Mouse (Mus musculus) regulatory T cell (primary cell): Measurements from ENCODE around the gene Prkch.

ENCODE experiments used
- in situ Hi-C: fragments of 300-600 bp; cut with MboI, MseI; formaldehyde crosslinking; loops from one replicate; pipeline ENCODE4 v1.15.1; 2025; ENCODE audit warnings: high pct_unique_total_duplicates

Gene Prkch

DNA sequence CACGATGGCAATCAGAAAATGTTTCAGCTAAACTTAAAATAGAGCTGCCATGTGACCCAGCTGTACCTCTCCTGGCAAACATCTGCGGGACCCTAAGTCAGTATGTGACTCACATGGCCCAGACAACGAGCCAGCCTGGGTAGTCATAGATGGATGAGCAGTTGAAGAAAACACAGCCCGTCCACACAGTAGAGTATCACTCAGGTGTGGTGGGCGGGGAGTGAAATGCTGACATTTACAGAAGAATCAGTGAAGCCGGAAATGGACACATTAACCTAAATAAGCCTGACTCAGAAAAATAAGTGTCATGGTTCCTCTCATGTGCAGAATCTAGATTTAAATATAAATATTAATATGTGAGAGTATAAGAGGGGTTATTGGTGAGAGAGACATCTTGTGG, 161.5 kb downstream of the Prkch start:
- in situ Hi-C loops = no loop called here

- in situ Hi-C loops = no loop called here
These were observed 163.8 kb downstream of the Prkch start for GRCm38 (mm10) chr12:73748373-73748772.

DNA sequence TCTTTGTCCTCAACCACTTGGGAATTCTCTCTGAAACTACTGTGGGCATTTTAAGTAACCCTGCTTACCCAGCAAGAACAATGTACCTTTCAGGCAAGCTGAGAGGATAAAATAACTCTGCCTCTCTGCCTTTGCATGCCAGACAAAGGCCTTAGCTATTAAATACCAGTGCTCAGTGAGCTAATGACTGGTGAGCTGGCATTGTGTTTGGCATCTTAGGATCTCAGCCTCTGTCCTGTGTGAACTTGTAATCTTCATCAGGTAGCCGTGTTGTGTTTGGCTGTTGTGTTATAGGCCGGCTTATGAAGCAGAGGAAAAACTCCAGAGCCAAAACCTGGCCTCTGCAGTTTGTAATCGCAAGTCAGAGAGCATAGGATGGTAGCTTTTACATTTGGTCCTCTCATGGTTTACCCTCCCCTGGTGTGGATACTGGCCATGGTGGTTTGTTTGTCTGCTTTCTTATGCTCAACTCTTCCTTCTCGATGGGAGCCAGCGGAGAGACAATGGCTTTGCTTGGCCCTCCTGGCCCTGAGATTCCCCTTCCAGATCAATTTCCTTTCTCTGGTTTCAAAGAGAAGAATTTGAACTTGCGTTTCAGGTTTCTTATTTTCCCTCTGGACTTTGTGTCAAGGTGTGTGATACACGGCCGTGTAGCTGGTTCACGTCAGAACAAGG, 170.0 kb downstream of the Prkch start:
- in situ Hi-C loops = loop anchor here (25.0 kb wide), 1 partner anchor 533 kb away; no protein-coding TSS in a partner anchor

DNA sequence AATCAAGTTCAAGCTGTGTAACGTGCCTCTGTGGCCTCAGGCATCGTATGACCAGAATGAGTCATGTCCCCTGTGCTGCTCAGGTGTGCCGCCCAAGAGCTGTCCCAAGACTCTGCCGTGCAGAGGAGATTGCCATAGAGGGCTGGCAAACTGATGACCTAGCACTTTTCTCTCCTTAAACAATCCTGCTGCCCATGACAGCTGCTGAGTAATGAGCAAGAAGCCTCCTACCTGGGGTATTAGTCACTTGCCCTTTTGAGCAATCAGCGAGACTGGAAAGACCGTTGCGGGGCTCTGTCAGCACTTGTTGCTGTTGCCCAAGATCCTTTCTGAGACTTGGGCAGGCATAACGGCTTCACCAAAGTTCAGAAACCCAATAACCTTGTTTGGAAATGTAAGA, 171.1 kb downstream of the Prkch start:
- in situ Hi-C loops = loop anchor here (25.0 kb wide), 1 partner anchor 532 kb away; no protein-coding TSS in a partner anchor

DNA sequence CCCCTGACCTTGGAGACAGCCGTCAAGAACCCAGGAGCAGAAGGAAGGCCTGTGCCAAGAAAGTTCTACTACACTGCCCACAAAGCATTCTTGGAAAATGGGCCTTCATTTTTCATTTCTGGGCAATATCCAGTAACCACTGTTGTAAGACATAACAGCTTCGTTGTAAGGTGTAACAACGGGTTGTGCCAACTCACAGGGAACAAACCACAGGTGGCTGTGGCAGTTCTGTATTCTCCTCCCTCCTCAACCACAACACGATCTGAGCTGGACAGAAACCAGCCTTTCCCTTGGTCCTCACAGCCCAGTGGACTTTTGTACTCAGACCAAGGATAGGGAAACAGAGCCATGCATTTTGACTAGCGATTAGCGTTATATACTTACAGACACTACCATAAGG, 171.9 kb downstream of the Prkch start:
- in situ Hi-C loops = loop anchor here (25.0 kb wide), 1 partner anchor 531 kb away; no protein-coding TSS in a partner anchor

DNA sequence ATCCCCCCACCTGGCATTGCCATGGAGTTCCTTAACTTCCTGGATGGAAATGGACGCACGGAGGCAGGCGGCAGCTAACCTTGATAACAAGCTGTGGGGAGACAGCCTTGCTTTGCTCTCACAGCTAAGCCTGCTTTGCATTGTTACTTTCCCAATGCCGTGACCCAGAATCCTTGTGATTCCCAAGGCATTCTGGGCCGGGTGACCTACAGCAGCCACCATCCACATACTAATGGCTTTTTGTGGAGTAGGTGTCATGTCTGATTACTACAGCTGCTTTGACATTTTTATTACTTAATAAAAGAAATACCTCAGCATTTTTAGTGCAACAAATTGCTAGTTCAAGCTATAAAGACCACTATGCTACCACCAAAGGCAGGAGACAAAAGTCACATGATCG, 177.4 kb downstream of the Prkch start:
- in situ Hi-C loops = loop anchor here (25.0 kb wide), 1 partner anchor 525 kb away; no protein-coding TSS in a partner anchor

- in situ Hi-C loops = loop anchor here (25.0 kb wide), 1 partner anchor 525 kb away; no protein-coding TSS in a partner anchor
These were observed 178.2 kb downstream of the Prkch start for GRCm38 (mm10) chr12:73762762-73763161.

GRCm38 (mm10) chr12:73764649-73765525, 180.3 kb downstream of the Prkch start:
- in situ Hi-C loops = loop anchor here (25.0 kb wide), 1 partner anchor 522 kb away; no protein-coding TSS in a partner anchor

- in situ Hi-C loops = loop anchor here (25.0 kb wide), 1 partner anchor 521 kb away; no protein-coding TSS in a partner anchor
These were observed 181.6 kb downstream of the Prkch start for GRCm38 (mm10) chr12:73766152-73766551.

DNA sequence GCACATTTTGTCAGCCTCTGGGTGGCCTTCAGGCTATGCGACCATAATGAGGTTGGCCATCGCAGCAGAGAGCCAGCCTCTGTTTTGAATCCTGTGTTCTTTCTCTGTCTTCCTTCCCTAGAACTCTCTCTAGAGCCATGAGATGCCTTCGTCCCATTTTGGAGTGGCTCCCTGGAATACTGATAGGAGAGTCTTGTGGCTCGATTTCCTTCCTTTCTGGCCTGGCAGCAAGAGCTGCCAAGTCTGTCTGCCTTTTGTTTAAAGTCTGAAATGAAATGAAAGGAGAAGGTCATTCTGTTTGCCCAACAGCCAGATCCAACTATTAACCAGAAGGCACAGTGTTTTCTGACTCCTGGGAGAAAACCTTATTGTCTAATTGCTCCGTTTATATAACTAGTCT, 184.2 kb downstream of the Prkch start:
- in situ Hi-C loops = loop anchor here (25.0 kb wide), 1 partner anchor 519 kb away; no protein-coding TSS in a partner anchor

DNA sequence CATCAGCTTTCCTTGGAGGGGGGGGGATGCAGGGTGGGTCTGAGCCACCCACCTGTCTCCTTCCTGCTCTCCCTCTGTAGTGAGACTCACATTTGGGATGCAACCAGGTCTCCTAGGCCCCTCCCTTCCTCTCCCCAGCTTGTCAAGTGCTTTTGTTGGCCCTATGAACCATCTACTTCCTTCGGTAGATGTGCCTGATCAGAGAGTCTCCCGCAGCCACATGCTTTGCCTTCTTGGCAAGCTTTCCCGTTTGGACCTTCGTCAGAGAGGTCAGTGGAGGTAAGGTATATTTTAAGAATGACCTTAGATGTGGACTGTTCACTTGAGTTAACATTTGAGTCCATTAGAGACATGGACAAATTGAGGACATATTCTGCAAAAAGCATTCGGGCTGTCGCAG, 184.9 kb downstream of the Prkch start:
- in situ Hi-C loops = loop anchor here (25.0 kb wide), 1 partner anchor 518 kb away; no protein-coding TSS in a partner anchor

DNA sequence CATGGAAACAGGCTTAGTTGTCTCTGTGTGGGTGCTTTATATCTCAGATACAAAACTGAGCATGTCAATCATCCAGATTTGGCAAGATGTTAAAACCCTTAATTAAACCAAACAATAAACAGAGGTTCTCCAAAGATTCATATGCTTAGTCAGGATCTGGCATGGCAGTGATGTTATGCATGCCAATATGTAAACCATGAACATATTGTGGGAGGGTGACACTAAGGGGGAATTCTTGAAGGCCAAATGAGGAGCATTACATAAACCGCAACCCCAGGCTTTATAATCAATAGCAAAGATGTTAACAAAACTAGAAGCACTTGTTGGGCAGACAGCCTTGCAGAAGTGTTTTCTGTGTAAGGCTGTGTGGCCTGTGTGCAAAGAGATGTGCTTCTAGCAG, 186.2 kb downstream of the Prkch start:
- in situ Hi-C loops = loop anchor here (25.0 kb wide), 1 partner anchor 517 kb away; no protein-coding TSS in a partner anchor

DNA sequence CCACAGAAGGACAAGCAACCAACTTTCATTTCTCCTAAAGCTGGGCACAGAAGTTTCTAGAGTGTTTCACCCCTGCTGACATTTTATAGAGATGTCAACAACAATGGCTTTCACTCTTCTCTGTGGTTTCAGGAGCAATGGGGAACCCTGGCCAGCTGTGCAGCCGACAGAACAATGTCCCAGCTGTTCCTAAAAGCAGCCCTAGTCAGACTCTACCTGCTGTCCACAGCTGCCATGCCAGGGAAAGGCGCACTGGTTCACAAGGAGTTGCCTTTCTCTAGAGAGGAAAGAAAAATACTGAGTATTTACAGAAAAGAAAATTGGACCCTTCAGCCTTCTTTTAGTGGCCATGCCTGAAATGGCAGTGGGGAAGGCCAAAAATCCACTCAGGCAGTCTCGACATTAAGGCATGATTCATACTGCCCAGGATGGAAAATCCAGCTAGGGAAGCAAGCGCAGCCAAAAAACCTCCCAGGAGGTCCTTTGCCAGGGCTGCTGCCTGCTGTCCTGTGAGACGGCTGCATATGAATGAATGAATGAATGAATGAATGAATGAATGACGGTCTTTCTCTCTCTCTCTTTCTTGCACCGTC, 190.3 kb downstream of the Prkch start:
- in situ Hi-C loops = loop anchor here (25.0 kb wide), 1 partner anchor 512 kb away; no protein-coding TSS in a partner anchor

DNA sequence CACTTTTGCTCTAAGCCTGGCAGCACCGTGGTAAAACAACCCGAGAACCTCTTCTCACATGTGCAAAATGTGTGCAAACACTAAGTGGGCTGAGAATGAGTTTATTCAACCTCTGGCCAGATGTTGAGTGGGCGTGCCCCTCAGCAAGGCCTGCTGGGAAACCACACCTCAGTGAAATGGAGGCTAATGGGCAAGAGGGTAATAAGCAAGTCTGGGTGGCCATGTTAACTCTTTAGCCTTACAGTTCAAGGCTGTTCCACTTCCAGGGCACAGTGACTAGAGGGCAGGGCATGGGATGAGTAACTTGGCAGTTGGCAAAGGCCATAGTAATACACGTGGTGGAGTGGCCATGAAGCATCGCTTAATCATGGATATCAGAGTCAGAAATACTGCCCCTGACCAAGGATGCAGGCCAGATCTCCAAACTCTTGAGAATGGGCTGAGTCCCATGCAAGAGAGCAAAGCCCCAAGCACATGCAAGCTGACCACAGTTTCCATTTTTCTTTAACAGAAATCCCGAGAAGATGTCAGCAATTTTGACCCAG, 191.9 kb downstream of the Prkch start:
- in situ Hi-C loops = no loop called here

GRCm38 (mm10) chr12:73777673-73778072, 193.1 kb downstream of the Prkch start:
- in situ Hi-C loops = no loop called here

- in situ Hi-C loops = no loop called here
These were observed 195.0 kb downstream of the Prkch start for GRCm38 (mm10) chr12:73779332-73780231.

- in situ Hi-C loops = no loop called here
These were observed 196.9 kb downstream of the Prkch start for GRCm38 (mm10) chr12:73781425-73782032.

DNA sequence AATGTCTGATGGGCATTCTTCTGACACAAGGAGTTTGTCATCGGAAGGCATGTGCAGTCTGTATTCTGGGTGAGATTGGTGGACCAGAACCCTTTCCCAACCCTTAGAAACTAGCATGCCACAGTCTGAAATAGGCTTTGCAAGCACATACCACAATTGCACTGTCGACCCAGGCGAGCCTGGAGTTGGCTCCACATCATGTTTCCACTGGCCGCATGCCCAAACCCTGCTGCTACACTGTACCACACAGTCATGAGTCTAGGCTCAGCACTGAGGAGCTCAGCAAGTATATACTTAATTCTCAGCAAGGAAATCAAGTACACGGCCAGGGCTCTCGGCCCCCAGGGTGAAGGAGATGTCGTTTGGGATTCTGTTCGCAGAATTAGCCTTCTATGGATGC, 202.3 kb downstream of the Prkch start:
- in situ Hi-C loops = no loop called here

GRCm38 (mm10) chr12:73788850-73789249, 204.3 kb downstream of the Prkch start:
- in situ Hi-C loops = no loop called here

- in situ Hi-C loops = no loop called here
These were observed 206.0 kb downstream of the Prkch start for GRCm38 (mm10) chr12:73790571-73791108.
